ENCODE assay signal across 15 mouse cellular contexts in the genomic region with DNA sequence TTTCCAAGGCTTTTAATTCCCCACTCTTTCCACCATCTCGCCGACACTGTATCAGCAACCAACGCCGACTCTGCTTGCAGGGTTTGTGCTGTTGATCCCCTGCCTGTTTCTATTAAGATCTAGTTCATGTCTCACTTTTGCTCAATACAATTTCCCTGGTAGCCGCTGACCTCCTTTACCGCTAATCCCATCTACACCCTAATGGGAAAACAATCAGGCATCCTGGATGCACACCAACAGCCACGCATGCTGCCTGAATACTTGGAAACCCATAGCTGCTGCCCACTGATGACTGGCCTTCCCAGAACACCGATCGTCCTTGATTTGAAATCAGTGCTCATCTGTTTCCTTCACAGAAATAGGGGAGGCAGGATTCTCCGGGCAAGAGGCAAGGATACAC.
DNase-seq lines count a peak whose midpoint lies in the region.
"Had no signal": no experiment of that assay in that cellular context is flagged by ENCODE, and none has a peak within 500 bp of the region (broad histone marks: within the 10 kb centered on the region; RNA-seq: fewer than 3 reads in every experiment).

No protein-coding gene starts in this region.

- DNase-seq in cerebellum, adult 18-20 months, result peak; percentile 3 to 4
- DNase-seq in cerebellum, adult 11 months, result no peak
- DNase-seq in Muller cell, postnatal 12 days (ENCODE audit: inconsistent ontology term), result peak; percentile 50
- DNase-seq in cerebellum, adult 9-10 months, result peak; percentile 16
- DNase-seq in retina, embryonic 14.5 days (ENCODE audit: low spot score), result peak; percentile 66
- DNase-seq in kidney, postnatal 25 days, result no peak
- no peak for DNase-seq in T-cell, adult 2 months (ENCODE audit: low spot score)
- DNase-seq: heart, postnatal 10 days; kidney, adult 9 months; kidney, postnatal 10 days; layer of hippocampus, adult 9-11 months; right cerebral cortex, adult 18-20 months; right cerebral cortex, postnatal 4 days; thymus, adult 18-20 months; thymus, postnatal 25 days had no signal

Comparison
In these comparisons a context has a peak if more than half of its experiments do, and no peak if none do; other contexts are left out.
1. DNase-seq: peak in cerebellum, adult 18-20 months (2 of 2), Muller cell, postnatal 12 days (single experiment), cerebellum, adult 9-10 months (single experiment) and retina, embryonic 14.5 days (single experiment); none in cerebellum, adult 11 months (single experiment), kidney, postnatal 25 days (0 of 2) and T-cell, adult 2 months (single experiment).